Mouse (Mus musculus): ENCODE data around the gene Nans.

Gene Nans

DNA sequence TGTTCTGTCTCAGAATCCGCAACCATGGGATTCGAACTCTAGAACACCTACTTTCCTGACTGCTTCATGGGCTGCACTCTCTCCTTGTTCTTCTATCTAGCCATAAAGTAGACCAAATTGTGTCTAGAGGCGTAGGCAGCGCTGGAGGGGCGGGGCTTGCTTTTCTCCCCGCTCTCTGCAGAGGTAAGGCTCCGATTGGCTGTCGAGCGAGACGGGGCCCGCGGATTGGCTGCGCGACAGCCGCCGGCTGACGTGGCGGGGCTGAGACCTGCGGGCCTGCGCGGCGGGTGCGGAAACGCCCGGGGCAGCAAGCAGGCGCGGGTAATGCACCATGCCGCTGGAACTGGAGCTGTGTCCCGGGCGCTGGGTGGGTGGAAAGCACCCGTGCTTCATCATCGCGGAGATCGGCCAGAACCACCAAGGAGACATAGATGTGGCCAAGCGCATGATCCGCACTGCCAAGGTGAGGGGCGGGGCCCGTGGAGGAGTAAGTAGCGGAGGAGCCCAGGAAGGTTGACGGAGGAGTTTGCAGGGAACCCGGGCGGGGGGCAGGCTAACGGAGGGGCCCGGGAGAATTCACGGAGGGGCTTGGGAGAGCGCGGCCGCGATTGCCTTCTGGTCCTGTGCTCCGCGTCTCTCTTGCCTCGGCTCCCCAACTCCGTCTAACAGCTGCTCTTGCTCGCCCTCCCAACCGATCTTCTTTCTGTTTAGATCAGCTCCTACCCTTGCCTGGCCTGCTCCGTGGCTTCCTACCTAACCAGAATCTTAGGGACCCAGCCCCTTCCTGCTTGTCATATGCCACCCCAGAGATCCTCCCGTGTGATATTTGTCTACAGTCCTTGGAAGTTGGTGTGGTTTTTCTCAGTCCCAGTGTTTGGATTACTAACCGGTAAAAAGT is at the start of gene Nans:
Nans (plus strand) TSS at position 221 of the 898 bp plus-strand sequence.
- DNase-seq (ENCODE audit: inconsistent ontology term), result peak; percentile 97

DNA sequence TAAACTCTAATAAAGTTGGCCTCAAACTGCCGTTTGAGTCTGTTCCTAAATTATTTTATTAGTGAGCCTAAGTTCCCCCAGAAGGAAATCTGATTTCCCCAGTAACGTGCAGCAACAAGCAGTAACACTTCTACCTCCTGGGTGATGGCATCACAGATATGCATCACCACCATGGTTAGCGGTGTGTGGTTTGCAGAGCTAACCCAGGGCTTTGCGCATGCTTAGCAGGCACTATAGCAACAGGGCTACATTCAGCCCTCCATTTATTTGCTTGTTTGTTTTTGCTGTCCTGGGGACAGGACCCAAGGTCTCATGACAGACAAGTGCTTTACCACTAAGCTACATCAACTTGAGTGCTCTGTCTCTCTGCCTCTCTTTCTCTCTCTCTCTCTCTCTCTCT is 46.5 kb upstream of the Nans start:
- DNase-seq (ENCODE audit: inconsistent ontology term), result no peak

DNA sequence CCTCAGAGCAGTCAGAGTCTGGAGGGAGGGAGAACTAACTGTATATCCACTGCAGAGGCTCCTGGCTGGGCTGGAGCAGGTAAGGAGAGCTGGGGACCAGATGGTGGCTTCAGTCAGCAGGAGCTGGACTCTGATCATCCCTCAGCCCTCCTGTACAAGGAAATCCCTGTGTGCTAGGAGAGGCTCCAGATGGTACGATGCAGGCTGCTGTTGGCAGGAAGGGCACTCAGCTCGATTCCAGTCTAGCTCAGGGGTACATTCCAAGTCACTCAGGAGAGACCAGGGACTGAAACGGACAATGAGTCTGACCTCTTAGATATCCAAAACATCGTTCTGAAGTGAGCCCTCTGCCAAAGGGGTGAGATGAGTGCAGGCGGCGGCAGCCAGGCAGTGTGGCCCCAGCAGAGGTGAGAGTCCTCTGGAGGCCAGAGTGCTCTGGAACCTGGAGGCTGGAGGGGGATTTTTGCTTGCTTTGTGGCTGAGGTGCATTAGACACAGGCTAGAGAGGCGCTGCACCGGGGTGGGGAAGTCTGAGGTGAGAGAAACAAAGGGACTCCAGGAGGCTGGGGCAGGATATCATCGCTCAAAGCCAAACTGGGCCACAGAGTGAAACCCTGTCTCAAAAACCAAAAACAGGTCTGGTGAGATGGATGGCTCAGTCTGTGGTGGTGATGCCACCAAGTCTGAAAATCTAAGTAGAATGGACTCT is 43.7 kb upstream of the Nans start:
- no peak for DNase-seq (ENCODE audit: inconsistent ontology term)

DNA sequence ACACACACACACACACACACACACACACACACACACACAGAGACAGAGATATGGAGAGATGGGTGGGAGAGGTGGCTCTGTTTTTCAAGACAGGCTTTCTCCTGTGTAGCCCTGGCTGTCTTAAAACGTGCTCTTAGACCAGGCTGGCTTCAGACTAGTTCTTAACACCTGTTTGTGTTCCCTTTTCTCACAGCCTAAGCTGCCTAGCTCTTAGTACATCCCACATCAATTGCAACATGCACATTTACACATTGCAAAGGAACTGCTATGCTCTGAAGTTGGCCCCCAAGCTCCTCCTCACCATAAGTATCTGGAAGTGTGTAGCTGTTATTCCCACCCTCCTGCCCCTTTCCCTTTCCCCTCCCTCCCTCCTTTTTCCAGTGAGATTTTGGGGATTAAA is 41.6 kb upstream of the Nans start:
- DNase-seq (ENCODE audit: inconsistent ontology term), result no peak

DNA sequence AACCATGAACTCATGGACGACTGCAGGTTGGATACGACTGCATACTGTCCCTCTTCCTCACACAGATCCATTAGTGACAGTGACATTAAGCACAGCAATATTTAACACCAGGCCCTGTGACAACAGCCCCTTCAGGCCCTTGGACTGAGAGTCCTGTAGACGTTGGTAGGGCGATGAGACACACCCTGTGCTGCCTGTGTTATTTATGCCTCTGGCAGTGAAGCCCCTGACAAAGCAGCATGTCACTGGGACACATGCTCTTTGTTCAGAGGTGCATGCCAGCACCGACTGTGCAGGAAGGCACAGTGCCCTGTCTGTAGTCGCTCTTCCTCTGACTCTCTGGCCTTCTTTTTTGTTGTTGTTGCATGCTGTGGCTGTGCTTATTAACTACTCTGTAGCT is 40.2 kb upstream of the Nans start:
- DNase-seq (ENCODE audit: inconsistent ontology term), result no peak

DNA sequence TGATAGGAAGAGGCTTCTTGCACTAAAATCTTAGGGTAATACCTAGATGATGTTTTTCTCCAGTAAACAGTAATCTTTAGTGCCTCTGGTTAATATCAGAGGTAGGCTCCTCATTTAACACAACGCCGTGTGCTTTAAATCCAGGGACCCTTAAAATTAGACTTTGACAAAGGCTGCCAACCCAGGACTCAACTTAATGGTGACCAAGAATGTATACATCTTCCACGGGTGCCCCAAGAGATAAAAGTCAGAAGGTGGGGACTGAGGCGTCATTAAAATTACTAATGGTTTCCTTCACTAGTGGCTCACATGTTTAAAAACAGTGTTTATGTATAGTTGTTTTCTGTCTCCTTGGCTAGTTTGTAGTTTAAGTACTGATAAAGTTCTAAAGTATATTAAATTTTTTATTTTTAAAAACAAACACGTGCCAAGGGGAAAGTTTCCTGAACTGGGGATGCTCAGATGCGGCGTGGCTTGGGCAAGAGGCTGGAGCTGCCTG is 39.0 kb upstream of the Nans start:
- no peak for DNase-seq (ENCODE audit: inconsistent ontology term)

DNA sequence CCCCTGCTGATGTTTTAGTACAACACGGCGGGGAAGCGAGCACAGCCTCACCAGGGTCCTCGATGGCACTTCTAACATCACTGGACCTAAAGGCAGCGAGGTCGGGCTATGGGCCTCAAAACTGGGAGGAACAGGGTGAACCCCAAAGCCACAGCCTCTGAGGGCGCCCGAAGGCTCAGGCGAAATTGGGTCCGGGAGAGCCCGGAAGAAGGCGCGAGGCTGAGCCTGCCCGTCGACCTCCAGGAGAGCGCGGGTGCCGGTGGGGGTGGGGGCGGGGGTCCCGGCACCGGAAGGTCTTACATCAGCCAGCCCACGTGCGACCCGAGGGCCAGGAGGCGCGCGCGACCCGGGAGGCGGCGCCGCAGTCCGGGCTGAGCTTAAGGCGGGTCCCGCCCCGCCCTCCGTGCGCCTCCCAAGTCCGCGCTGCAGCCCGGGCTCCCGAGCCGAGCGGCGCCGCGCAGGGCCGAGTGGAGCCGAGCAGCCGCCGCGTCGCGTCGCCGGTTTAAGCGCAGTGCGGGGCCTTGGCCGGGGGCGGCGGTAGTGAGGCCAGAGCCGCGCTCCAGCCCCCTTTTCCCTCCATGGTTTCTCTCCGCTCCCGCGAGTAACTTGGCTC is 38.4 kb upstream of the Nans start, which contains the start of gene Anp32b:
Anp32b (plus strand) TSS at position 384 of the 613 bp plus-strand sequence.
- DNase-seq (ENCODE audit: inconsistent ontology term), result peak; percentile 96

DNA sequence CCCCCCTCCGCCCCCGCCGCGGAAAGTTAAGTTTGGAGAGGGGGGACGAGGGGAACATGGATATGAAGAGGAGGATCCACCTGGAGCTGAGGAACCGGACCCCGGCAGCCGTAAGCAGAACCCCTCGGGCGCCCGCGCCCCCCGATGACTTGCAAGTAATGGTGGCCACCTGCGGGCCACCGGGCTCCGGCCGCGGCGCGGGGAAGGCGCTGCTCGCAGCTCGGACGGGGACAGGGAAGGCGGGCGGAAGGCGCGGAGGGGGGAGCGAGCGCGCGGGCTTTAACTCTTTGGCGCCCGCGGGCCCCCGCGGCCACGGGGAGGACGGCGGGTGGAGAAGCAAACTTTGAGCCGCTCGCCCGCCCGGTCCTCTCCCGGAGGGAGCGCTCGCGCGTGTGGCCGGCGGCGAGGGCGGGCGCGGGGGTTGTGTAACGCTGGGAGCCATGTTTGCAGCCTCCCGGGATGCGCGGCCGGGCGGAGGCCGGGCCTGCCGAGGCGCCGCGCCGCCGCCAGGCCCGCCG is 37.7 kb upstream of the Nans start:
- DNase-seq (ENCODE audit: inconsistent ontology term), result peak; percentile 84

DNA sequence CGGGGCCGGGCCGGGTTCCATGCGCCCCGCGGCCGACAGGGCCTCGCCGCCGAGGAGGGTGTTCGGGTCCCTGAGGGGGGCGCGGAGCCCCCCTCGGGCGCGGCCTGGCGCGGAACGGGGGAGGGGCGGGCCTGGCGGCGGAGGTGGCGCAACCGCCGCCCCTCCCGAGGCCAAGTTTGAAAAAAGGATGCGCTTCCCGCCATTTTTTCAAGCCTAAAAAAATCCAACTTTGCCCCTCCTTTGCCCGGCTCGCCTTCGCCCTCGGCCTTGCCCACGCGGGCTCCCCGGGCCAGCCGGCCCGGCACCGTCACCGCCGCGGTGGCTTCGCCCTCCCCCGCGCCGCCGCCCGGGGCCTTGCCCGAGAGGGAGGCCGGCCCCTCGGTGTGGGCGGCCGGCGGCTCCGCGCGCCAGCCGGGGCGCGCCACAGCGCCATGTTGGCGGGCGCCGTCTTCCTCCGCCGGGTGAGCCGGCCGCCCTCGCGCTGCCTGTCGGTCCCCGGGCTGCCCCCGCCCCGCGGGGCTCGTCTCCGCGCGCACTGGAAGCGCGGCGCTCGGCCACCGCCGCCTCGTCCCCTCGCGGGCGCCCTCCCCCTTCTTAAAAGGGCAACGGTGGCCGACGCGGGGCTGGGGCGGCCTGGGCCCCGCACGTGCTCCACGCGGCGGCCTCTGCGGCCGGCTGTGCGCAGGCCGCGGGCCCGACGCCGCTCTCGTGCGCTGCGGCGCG is 37.1 kb upstream of the Nans start:
- DNase-seq (ENCODE audit: inconsistent ontology term), result peak; percentile 84

DNA sequence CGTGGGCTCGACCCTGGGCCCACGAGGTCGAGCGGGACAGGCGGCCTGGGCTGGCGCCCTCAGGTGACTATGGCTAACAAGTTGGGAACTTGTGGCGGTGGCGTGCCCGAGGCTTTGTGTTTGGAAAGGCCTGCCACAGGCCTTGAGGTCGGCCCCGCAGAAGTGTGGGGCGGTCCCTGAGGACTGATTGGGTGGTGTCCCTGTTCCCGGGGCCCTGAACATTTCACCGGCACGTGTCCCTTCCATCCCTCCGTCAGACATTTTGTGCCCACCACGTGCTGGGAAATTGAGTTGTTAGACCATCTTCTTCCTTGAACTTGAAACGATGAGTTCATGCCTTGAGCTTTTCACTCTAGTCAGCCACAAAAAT is 36.6 kb upstream of the Nans start:
- DNase-seq (ENCODE audit: inconsistent ontology term), result peak; percentile 88

DNA sequence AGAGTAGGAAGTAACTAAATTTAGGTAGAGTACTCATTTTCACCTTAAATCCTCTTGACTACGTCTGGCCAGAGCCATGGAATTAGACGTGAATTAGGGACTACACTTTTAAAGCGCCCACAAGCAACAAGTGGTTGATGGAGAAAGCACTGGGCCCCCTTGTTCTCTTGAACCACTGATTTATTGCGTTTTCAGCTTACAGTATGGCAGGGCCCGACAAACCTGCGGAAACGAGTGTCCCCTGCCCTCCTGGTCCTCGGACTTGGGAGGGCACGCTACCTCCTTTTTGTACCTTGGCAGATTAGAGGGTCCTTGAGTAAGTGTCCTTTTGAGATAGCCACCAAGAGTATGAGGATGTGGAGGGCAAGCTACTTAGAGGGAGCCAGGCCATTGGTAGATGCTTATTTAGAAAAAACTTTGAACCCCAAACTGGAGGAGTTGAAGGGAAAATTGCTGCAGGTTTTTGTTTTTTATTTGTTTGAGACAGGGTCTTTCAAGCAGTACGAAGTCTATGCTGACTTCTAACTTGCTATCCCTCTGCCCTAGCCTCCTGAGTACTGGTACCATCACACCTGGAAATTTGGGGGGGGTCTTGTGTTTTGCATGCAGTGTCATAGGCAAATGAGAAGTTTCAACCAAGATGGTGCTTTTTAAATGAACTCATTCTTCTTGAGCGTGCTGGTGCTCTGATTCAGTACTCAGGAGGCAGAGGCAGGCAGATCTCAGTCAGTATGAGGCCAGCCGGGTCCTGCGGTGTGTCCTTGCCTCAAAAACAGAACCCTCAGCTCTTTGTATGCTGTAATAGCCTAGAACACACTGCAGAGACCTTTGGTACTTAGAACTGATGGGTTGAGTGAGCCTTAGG is 36.0 kb upstream of the Nans start:
- DNase-seq (ENCODE audit: inconsistent ontology term), result no peak

DNA sequence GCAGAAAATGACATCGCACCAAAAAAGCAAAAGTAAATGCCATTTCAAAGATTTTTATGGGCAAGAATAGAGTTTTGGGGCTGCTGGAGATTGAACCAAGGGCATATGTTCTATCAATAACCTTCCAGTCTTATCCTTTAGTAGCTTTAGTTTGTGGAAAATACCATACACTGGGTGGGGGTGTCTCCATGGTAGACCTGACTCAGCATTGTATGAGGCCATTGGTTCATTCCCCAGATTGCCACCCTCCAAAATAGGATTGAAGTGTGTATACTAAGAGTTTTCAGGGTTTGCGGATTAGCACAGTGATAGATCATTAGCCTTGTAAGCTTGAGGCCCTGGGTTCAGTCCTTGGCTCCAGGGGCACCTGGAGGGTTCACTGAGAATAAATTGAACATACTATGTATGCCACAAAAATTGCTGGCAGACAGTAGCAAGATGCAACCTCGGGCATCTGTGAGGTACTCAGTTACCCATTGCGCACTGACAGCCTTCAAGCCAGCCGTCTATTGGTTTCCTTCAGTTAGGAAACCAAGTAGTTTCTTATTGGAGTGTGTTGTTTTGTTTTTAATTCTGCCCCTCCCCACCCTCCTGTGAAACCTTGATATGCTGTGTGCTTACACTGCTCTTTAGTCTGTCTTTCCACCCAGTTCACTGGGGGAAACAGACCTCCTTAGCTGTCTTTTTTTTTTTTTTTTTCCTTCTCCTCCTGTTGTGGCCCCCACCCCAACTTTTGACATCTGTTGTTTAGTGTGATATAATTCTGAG is 34.8 kb upstream of the Nans start:
- DNase-seq (ENCODE audit: inconsistent ontology term), result no peak

DNA sequence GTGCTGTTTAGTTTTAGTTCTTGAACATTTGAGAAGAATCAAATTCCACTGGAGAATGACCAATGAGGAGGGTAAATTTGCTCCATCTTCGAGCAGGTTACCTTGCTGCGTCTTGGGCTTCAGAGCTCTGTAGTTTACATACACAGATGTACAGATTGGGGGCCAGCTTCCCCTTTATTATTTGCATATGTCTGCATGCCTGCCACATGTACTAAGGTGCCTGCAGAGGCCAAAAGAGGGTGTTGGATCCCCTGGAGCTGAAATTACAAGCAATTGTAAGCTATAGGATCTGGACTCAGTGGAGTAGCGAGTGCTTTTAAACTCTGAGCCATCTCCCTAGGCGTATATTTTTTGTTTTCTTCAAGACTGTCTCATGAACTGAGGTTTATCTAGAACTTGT is 32.3 kb upstream of the Nans start:
- DNase-seq (ENCODE audit: inconsistent ontology term), result no peak

DNA sequence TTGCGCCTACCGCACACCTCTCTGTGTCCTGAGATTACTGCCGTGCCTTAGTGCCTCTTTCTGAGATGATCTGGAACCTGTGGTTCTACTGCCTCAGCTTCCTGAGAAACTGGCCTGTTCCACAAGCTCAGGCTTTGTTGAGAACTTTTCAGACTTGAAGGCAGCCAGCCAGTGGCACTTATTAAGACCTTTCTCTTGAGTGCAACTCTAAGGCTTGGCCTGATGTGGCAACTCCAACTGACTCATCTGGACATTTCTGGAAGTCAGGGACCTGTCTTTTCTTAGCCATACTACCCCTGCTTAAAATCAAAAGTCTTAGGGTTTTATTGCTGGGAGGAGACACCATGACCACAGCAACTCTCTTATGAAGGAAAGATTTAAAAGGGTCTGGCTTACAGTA is 31.9 kb upstream of the Nans start:
- DNase-seq (ENCODE audit: inconsistent ontology term), result no peak

DNA sequence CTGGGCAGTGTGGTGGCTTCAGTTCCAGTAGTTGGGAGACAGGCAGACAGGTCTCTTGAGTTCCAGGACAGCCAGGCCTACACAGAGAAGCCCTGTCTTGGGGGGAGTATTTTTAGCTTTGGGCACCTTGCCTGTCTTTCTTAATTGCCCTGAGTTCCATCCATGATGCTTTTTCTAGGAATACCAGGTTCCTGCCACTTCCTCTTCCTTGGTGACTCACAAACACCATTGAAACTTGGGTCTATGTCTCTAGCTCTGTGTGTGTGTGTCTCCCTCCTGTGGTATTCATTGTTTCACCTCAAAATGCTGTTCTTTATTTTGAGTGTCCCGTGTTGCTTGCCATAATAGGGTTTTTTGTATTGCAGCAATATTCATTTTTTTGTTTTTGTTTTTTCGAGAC is 30.6 kb upstream of the Nans start:
- DNase-seq (ENCODE audit: inconsistent ontology term), result peak; percentile 19

DNA sequence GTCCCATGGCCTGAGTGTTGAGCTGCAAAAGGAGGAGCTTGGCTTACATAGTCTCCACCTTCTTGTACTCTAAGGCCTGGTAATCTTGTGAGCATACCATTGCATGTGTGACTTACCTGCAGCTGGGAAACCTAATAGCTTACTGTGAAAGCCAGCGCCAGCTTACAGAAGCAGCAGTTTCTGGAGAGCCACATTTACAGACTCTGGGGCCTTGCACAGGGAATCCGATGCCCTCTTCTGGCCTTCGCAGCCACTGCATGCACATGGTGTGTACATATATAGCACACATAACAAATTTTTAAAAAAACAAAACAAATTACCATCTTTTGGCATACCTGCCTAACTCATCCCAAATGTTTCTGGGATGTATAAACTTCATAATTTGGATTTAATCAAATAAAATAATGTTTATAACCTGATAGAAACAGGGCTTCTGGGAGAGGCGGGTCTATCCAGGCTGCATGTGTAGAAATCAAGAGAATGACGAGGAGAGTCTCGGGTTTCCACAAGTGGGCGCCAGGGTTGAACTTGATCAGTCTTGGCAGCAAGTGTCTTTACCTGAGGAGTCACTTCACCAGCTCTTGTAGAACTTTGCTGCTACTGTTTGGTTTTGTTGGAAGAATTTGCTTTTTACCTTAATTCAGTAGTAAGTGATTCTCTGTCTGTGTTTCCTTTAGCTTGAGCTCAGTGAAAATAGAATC is 25.8 kb upstream of the Nans start:
- no peak for DNase-seq (ENCODE audit: inconsistent ontology term)

DNA sequence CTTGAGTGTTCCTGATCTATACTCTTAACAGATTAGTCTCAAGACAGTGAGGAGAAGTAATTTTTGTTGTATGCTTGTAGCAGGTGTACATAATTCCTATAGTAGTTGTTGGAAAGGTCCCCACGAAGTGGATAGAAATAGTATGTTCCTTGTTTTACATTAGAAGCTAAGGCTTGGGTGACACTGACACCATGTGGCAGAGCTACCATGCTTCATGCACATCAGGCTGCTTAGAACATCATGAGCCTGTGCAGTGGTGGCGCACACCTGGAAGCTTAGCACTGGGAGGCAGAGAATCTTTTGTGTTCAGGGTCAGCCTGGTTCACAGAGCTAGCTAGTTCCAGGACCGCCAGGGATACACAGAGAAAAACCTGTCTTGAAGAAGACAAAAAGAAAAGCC is 23.3 kb upstream of the Nans start:
- no peak for DNase-seq (ENCODE audit: inconsistent ontology term)

DNA sequence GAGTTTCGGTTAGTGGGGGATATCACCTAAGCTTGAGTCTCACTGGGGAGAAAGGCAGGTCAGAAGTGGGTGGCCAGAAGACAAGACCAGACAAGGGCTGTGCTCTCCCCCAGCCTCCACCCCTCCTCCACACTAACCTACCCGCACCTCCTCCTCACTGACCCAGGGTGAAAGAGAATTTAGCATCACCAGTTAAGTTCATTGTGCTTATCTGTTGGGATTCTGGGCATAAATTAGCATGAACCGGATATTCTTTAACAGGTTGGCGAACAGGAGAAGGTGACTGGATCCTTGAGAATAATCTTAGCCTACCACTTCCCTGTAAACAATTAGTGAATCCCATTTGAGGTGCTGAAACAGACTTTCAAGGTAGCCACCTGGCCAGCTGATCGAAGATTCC is 13.9 kb upstream of the Nans start:
- no peak for DNase-seq (ENCODE audit: inconsistent ontology term)

DNA sequence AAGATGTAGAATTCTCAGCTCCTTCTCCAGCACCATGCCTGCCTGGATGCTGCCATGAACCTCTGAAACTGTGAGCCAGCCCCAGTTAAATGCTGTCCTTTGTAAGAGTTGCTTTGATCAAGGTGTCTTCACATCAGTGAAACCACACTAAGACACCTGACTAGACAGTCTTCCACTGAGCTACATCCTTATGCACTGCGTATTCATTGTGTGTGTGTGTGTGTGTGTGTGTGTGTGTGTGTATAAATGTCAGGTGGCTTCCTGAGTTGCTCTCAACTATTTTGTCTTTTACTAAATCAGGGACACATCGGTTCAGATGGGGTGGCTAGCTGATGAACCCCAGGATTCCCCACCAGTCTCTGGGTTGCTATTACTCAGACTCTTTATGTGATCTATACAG is 10.0 kb upstream of the Nans start:
- no peak for DNase-seq (ENCODE audit: inconsistent ontology term)
